Mouse (Mus musculus): ENCODE measurements around the gene Olfr1359. TPM values are rescaled to one million over a fixed set of nuclear protein-coding genes. Genes with fewer than 3 reads are reported as not detected.

Gene Olfr1359
- total RNA-seq (2023), result not detected

GRCm38 (mm10) chr13:21697811-21698210 is at the start of gene Olfr1359:
Gene Olfr1359, plus strand, starts transcription at chr13:21698111.

DNA sequence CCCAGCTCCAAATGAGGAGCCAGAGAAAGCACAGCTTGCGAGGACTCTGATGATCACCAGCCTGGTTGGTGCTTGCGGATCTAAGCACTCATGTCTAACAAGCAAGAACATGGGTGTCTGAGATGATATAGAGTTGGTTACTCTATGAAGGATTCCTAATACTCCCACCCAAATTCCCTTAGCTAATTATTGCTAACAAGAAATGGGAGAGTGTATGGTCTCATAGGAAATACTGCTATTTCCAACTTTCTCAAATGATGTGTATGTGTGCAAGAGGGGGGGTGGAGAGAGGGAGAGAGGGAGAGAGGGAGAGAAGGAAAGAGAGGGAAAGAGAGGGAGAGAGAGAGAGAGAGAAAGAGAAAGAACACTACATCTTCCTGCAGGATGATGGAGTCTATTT is 34.6 kb upstream of the Olfr1359 start, which contains the start of gene Olfr1361:
TSS of gene Olfr1361 (minus strand) at position 101 of the 400 bp plus-strand sequence.

GRCm38 (mm10) chr13:21677305-21677704 is 20.6 kb upstream of the Olfr1359 start, which contains the start of gene Olfr1360:
Gene Olfr1360, minus strand, starts transcription at chr13:21677405.

GRCm38 (mm10) chr13:21715864-21716539 is 18.1 kb downstream of the Olfr1359 start, which contains the start of the genes Hist1h2bl and Hist1h2ai:
Gene Hist1h2bl, minus strand, starts transcription at chr13:21716143.
Gene Hist1h2ai, plus strand, starts transcription at chr13:21716422.

GRCm38 (mm10) chr13:21717397-21718357 is 19.8 kb downstream of the Olfr1359 start, which contains the start of gene Hist1h3h:
Gene Hist1h3h, plus strand, starts transcription at chr13:21717659.

GRCm38 (mm10) chr13:21721757-21722372 is 24.0 kb downstream of the Olfr1359 start, which contains the start of gene Hist1h2bm:
Gene Hist1h2bm, plus strand, starts transcription at chr13:21722044.

DNA sequence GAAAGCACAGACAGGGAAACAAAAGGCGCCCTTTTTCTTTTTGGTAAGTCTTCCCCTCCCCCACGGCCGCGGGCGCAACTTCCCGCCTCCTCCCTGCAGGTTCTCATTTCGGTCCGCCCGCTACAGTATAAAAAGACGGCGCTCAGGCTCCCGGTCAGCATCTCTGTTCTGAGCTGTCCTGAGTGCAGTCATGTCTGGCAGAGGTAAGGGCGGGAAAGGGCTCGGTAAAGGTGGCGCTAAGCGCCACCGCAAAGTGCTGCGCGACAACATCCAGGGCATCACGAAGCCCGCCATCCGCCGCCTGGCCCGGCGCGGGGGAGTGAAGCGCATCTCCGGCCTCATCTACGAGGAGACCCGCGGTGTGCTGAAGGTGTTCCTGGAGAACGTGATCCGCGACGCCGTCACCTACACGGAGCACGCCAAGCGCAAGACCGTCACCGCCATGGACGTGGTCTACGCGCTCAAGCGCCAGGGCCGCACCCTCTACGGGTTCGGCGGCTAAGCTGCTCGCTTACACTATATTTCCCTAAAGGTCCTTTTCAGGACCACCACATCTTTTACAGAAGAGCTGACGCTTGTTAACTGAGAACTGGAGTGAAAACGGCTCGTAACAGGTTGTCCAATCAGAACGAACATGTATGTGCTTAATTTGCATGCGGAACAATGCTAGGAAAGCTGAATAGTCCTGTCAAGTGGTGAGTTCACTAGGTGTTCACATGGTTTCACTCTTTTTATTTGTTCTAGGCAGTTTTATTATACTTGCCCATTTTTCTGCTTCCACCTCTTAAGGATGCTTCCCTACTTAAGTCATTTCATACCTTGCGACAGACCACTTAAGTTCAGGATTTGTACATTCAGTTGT is 37.2 kb downstream of the Olfr1359 start, which contains the start of gene Hist1h4j:
TSS of gene Hist1h4j (plus strand) at position 159 of the 862 bp plus-strand sequence.

DNA sequence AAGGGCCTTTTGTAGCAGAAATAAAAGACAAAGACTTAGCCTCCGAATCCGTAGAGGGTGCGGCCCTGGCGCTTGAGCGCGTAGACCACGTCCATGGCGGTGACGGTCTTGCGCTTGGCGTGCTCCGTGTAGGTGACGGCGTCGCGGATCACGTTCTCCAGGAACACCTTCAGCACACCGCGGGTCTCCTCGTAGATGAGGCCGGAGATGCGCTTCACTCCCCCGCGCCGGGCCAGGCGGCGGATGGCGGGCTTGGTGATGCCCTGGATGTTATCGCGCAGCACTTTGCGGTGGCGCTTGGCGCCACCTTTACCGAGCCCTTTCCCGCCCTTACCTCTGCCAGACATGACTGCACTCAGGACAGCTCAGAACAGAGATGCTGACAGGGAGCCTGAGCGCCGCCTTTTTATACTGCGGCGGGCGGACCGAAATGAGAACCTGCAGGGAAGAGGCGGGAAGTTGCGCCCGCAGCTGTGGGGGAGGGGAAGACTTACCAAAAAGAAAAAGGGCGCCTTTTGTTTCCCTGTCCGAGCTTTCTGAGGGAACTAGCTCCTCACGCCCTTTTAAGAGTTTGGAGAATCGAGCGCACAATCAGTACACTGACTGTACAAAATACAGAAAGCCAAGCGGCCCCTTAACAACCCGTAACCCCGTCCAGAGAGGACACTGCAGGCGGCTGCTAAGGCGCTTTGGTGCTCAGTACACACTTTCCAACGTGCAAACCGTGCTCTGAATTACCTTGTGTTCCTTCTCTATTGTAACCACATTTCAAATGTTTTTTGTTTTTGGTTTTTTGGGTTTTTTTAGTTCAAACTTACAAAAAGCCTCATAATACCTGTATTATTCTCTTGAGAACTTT is 52.5 kb downstream of the Olfr1359 start, which contains the start of gene Hist1h4k:
TSS of gene Hist1h4k (minus strand) at position 347 of the 859 bp plus-strand sequence.

GRCm38 (mm10) chr13:21753524-21754285 is 55.8 kb downstream of the Olfr1359 start, which contains the start of the genes Hist1h2ak and Hist1h2bn:
Gene Hist1h2ak, minus strand, starts transcription at chr13:21753827.
Gene Hist1h2bn, plus strand, starts transcription at chr13:21754123.

Other genes starting within 250 kb of the Olfr1359 start
- gene Zscan26, start 244.4 kb upstream of the Olfr1359 start, total RNA-seq (2023), result 1 to 10 TPM; 8.4 to 9.1 TPM
- gene Nkapl, start 229.6 kb upstream of the Olfr1359 start, total RNA-seq (2023), result not detected
- under 1 TPM in 1 of 2 experiments, not detected in 1; 0.22 TPM for gene Zkscan4, start 219.2 kb upstream of the Olfr1359 start, total RNA-seq (2023)
- gene Gm10065, start 218.7 kb upstream of the Olfr1359 start, total RNA-seq (2023), result not detected
- 1 to 10 TPM; 2.4 to 2.7 TPM for gene AK157302, start 202.9 kb upstream of the Olfr1359 start, total RNA-seq (2023)
- 10 to 100 TPM; 11.5 to 12.9 TPM for gene Gm11273, start 196.7 kb upstream of the Olfr1359 start, total RNA-seq (2023)
- gene Zkscan8, start 167.0 kb upstream of the Olfr1359 start, total RNA-seq (2023), result 1 to 10 TPM; 2.4 to 3.9 TPM
- not detected for gene Olfr1366, start 155.3 kb upstream of the Olfr1359 start, total RNA-seq (2023)
- gene Olfr1535, start 138.2 kb upstream of the Olfr1359 start, total RNA-seq (2023), result not detected
- gene Olfr1364, start 116.4 kb upstream of the Olfr1359 start, total RNA-seq (2023), result not detected
- gene Olfr1362, start 84.1 kb upstream of the Olfr1359 start, total RNA-seq (2023), result not detected
- not detected for gene Olfr11, start 55.6 kb upstream of the Olfr1359 start, total RNA-seq (2023)
- not detected for gene Olfr1361, start 34.7 kb upstream of the Olfr1359 start, total RNA-seq (2023)
- gene Olfr1360, start 20.7 kb upstream of the Olfr1359 start, total RNA-seq (2023), result not detected
- gene Hist1h2bl, start 18.0 kb downstream of the Olfr1359 start, total RNA-seq (2023), result 1,000 to 10,000 TPM; 1,112 to 1,155 TPM
- gene Hist1h2ai, start 18.3 kb downstream of the Olfr1359 start, total RNA-seq (2023), result 100 to 1,000 TPM; 381 to 445 TPM
- gene Hist1h3h, start 19.5 kb downstream of the Olfr1359 start, total RNA-seq (2023), result 1,000 to 10,000 TPM; 1,706 to 1,716 TPM
- gene Hist1h2bm, start 23.9 kb downstream of the Olfr1359 start, total RNA-seq (2023), result 100 to 1,000 TPM; 312 to 338 TPM
- gene Hist1h4j, start 37.0 kb downstream of the Olfr1359 start, total RNA-seq (2023), result 100 to 1,000 TPM; 189 to 204 TPM
- gene Hist1h4k, start 52.4 kb downstream of the Olfr1359 start, total RNA-seq (2023), result 1,000 to 10,000 TPM; 2,442 to 2,952 TPM
- 100 to 1,000 TPM; 484 to 517 TPM for gene Hist1h2ak, start 55.7 kb downstream of the Olfr1359 start, total RNA-seq (2023)
- 100 to 1,000 TPM; 773 to 822 TPM for gene Hist1h2bn, start 56.0 kb downstream of the Olfr1359 start, total RNA-seq (2023)
- 100 to 1,000 TPM; 670 to 767 TPM for gene Hist1h1b, start 82.5 kb downstream of the Olfr1359 start, total RNA-seq (2023)
- gene Hist1h3i, start 85.3 kb downstream of the Olfr1359 start, total RNA-seq (2023), result 1,000 to 10,000 TPM; 1,415 to 1,653 TPM
- gene Hist1h2an, start 89.1 kb downstream of the Olfr1359 start, total RNA-seq (2023), result 100 to 1,000 TPM; 208 to 211 TPM
- gene Hist1h2bp, start 89.3 kb downstream of the Olfr1359 start, total RNA-seq (2023), result 100 to 1,000 TPM; 541 to 563 TPM
- gene Hist1h2bq, start 112.1 kb downstream of the Olfr1359 start, total RNA-seq (2023), result 1,000 to 10,000 TPM; 1,187 to 1,287 TPM
- gene Hist1h2ao, start 112.4 kb downstream of the Olfr1359 start, total RNA-seq (2023), result 1,000 to 10,000 TPM; 2,421 to 2,630 TPM
- 1,000 to 10,000 TPM; 1,420 to 1,801 TPM for gene Hist1h4m, start 113.6 kb downstream of the Olfr1359 start, total RNA-seq (2023)
- 1,000 to 10,000 TPM in 1 of 2 experiments, 100 to 1,000 TPM in 1; 619 to 1,159 TPM for gene Hist1h4n, start 134.1 kb downstream of the Olfr1359 start, total RNA-seq (2023)
- gene Hist1h2ap, start 135.4 kb downstream of the Olfr1359 start, total RNA-seq (2023), result 100 to 1,000 TPM; 551 to 589 TPM
- 1,000 to 10,000 TPM; 1,190 to 1,308 TPM for gene Hist1h2br, start 135.6 kb downstream of the Olfr1359 start, total RNA-seq (2023)
- under 1 TPM; 0.35 to 0.60 TPM for gene Zfp184, start 247.0 kb downstream of the Olfr1359 start, total RNA-seq (2023)